Mouse (Mus musculus): ENCODE results near the gene Cntd1.

The Cntd1 gene

GRCm38 (mm10) chr11:101335685-101336084, 56.9 kb downstream of the Cntd1 start:
- peak; percentile 69 for DNase-seq

GRCm38 (mm10) chr11:101338123-101338760, 59.4 kb downstream of the Cntd1 start:
- no peak for DNase-seq

All from kidney, adult 9 months (tissue).